Mouse (Mus musculus): ENCODE results near the gene C1qtnf6. TPM values are rescaled to one million over a fixed set of nuclear protein-coding genes. Genes with fewer than 3 reads are reported as not detected.
A peak's percentile ranks its signal among the peaks of the same experiment; 100 is the strongest.

Gene C1qtnf6
- polyA plus RNA-seq, 1 experiment from 2014 or later: 19.0 TPM

DNA sequence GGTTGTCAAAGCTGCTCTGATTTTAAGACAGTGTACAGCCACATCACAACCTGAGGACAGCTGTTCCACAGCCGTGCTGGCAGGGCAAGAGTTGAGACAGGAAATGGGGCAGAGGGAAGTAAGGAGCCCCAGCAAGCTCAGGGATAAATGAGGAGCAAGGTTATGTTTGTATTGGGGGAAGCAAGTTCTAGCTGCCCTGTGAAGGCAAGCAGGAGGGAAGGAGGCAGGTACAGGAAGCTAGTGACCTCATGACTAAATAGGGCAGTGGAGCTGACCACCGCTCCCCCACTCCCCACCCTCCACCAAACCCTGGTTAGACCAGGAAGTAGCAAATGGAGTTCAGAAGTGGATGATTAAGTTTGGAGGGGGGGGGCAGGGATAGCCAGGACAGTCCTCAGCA lies 50.2 kb downstream of the C1qtnf6 start:
- 43% methylated on average over 2 of the region's 2 CpGs for WGBS
- Histone ChIP-seq H3K36me3 (no peaks in the 10 kb centered on the region), H3K27me3 (ENCODE audit: insufficient read depth, poor library complexity, severe bottlenecking) (peaks cover 25% of the 10 kb centered on the region; the same call in 1 of the 2 replicates), H3K9me3 (no peaks in the 10 kb centered on the region), H3K27ac (peak overlapping the region; percentile 12; the same call in 1 of the 2 replicates), H3K4me1 (peaks cover 19% of the 10 kb centered on the region), H3K4me3 (no peak overlapping the region)
- DNase-seq (ENCODE audit: low spot score): no peak

DNA sequence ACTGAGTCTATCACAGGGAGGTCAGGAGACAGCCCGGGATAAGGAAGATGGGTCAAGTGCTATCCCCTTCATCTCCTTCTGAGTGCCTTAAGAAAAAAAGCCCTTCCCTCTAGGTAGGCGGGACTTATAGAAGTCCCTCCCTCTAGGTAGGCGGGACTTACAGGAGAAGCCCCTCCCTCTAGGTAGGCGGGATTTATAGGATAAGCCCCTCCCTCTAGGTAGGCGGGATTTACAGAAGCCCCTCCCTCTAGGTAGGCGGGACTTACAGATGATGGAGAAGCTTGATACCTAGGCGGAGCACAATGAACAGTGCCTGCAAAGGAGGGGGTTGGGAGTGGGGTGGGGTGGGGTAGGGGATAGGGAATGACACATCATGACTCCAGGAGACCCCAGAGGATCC lies 51.1 kb downstream of the C1qtnf6 start:
- Histone ChIP-seq H3K27me3 (ENCODE audit: insufficient read depth, poor library complexity, severe bottlenecking) (peaks cover 23% of the 10 kb centered on the region; the same call in 1 of the 2 replicates), H3K27ac (no peak overlapping the region), H3K4me1 (peaks cover 23% of the 10 kb centered on the region), H3K9me3 (no peaks in the 10 kb centered on the region), H3K4me3 (no peak overlapping the region), H3K36me3 (no peaks in the 10 kb centered on the region)
- DNase-seq (ENCODE audit: low spot score): no peak
- WGBS: 62% methylated on average over 7 of the region's 7 CpGs

DNA sequence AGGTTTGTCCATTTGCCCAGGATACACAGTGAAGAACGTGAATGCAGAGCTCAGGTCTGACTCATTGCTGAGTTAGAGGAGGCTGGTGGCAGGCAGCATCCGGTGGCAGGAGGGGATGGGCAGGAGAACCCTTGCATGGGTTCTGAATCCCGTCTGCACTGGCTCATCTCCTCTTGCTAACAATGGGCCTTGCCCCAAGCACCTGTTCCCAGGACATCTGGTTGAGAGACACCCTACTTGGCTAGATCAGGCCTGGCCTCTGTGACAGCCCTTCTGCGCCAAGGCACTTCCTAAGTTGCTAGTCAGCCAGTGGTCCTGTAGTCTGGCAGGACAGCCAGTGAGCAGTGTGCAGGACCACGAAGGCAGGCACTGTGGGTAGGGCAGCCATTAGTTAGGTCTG lies 51.7 kb downstream of the C1qtnf6 start:
- Histone ChIP-seq H3K4me3 (no peak overlapping the region), H3K4me1 (peaks cover 23% of the 10 kb centered on the region), H3K36me3 (no peaks in the 10 kb centered on the region), H3K27me3 (ENCODE audit: insufficient read depth, poor library complexity, severe bottlenecking) (peaks cover 20% of the 10 kb centered on the region; the same call in 1 of the 2 replicates), H3K9me3 (no peaks in the 10 kb centered on the region), H3K27ac (no peak overlapping the region)
- WGBS: 75% methylated on average over 5 of the region's 5 CpGs
- DNase-seq (ENCODE audit: low spot score): no peak

DNA sequence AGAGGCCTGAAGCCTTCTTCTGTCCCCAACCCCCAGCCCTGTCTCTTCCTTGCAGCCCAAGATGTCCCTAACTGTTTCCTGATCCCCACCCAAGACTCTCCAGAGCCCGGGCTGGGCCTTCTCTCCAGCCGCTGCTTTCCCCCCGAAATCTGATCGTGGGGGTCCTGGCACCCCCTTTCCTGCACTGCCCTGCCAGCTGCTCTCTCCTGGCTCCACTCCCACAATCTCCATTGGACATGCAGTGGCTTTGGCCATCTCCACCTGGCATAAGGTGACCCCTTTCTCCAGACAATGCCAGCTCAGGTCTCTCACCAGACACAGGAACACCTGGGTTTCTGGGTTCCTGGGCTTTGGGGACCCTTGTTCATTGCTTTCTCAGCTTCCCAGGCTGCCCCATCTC lies 53.1 kb downstream of the C1qtnf6 start:
- WGBS: 86% methylated on average over 4 of the region's 4 CpGs
- no peak for DNase-seq (ENCODE audit: low spot score)
- Histone ChIP-seq H3K27ac (no peak overlapping the region), H3K27me3 (ENCODE audit: insufficient read depth, poor library complexity, severe bottlenecking) (peaks cover 19% of the 10 kb centered on the region; the same call in 1 of the 2 replicates), H3K4me1 (peaks cover 23% of the 10 kb centered on the region), H3K36me3 (no peaks in the 10 kb centered on the region), H3K4me3 (no peak overlapping the region), H3K9me3 (no peaks in the 10 kb centered on the region)

DNA sequence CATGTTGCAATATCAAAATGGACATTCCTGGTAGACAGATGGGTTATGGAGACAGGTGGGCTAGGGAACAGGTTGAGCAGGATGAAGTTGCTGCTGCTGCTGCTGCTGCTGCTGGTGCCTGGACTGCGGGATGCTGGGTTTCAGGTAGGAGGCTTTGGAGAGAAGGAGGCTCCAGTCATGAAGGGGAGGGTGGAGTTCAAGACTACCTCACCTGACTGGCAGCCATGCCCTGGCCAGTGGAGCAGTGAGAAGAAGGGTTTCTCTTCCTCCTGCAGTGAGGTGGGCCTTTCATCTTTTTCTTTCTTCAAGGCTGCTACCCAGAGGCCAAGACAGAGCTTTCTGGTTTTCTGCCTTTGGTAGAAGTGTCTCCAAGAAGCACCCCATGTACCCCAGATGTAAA lies 54.3 kb downstream of the C1qtnf6 start:
- WGBS: 81% methylated on average over 1 of the region's 1 CpGs

DNA sequence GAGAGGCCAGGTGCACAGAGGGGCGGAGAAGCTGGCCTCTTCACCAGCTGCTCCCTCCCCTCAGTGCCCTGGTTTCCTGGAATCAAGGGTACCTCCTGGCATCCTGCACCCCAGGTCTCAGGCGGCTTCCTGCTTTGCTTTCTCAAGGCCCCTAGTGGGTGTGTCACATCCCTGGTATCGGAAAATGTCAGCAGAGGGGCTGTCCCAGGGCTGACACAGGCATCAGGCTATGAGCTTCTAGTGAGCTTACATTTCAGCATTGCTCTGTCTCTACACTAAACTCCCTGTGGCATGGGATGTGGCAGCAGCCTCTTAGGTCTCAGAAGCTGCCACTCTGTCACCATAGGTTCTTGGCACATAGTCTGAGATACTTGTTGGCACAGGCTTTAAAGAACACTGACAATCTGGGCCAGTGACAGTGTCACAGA lies 55.6 kb downstream of the C1qtnf6 start:
- DNase-seq (ENCODE audit: low spot score): no peak
- Histone ChIP-seq H3K9me3 (no peaks in the 10 kb centered on the region), H3K27ac (peak overlapping the region; percentile 38; the same call in 1 of the 2 replicates), H3K4me1 (peaks cover 23% of the 10 kb centered on the region), H3K4me3 (no peak overlapping the region), H3K36me3 (no peaks in the 10 kb centered on the region), H3K27me3 (ENCODE audit: insufficient read depth, poor library complexity, severe bottlenecking) (peaks cover 19% of the 10 kb centered on the region; the same call in 1 of the 2 replicates)
- 55% methylated on average over 3 of the region's 3 CpGs for WGBS

More for the DNA sequence above, 54.3 kb downstream of the C1qtnf6 start:
- H3K9me3 ChIP-seq: no peaks in the 10 kb centered on the region
- no peak for DNase-seq (ENCODE audit: low spot score)
- H3K4me3 ChIP-seq: no peak overlapping the region
- H3K36me3 ChIP-seq: no peaks in the 10 kb centered on the region
- H3K27me3 ChIP-seq (ENCODE audit: insufficient read depth, poor library complexity, severe bottlenecking): peaks cover 19% of the 10 kb centered on the region; the same call in 1 of the 2 replicates
- H3K4me1 ChIP-seq: peaks cover 26% of the 10 kb centered on the region
- H3K27ac ChIP-seq: no peak overlapping the region

DNA sequence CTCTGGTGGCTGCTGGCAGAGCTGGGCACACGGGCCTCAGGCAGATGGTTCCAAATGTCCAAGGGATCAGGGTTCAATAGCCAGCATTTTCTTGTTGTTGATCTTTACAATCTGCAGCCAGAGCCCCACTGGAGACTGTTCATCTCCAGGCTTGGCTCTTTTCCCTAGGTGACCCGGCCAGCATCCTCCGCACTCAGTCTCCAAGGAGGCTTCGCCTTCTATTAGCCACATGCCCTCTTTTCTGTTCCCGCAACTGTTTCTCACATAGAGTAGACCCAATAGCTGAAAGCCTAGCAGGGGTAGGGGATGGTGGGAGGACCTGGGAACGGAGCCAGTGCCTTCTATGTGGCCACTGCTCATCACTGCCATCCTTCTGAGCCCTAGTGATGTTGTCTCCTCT lies 57.8 kb downstream of the C1qtnf6 start:
- Histone ChIP-seq H3K4me1 (peaks cover 21% of the 10 kb centered on the region), H3K27me3 (ENCODE audit: insufficient read depth, poor library complexity, severe bottlenecking) (peaks cover 19% of the 10 kb centered on the region), H3K9me3 (no peaks in the 10 kb centered on the region), H3K4me3 (no peak overlapping the region), H3K36me3 (no peaks in the 10 kb centered on the region), H3K27ac (no peak overlapping the region)
- 77% methylated on average over 6 of the region's 6 CpGs for WGBS
- DNase-seq (ENCODE audit: low spot score): no peak

Other genes starting within 250 kb of the C1qtnf6 start
- gene Csf2rb2, start 225.7 kb downstream of the C1qtnf6 start, polyA plus RNA-seq (2016; fragmentation: Nextera tagmentation; extraction: Ambion mirVana): 0.75 and 1.5 TPM in 2 replicates
- gene Csf2rb, start 205.7 kb downstream of the C1qtnf6 start, polyA plus RNA-seq (2016; fragmentation: Nextera tagmentation; extraction: Ambion mirVana): 8.2 and 9.3 TPM in 2 replicates
- not detected in 2 replicates for gene Tex33, start 135.5 kb downstream of the C1qtnf6 start, polyA plus RNA-seq (2016; fragmentation: Nextera tagmentation; extraction: Ambion mirVana)
- gene Tst, start 125.5 kb downstream of the C1qtnf6 start, polyA plus RNA-seq (2016; fragmentation: Nextera tagmentation; extraction: Ambion mirVana): 9.5 and 25.6 TPM in 2 replicates
- gene Mpst, start 125.0 kb downstream of the C1qtnf6 start, polyA plus RNA-seq (2016; fragmentation: Nextera tagmentation; extraction: Ambion mirVana): 0.75 and 1.4 TPM in 2 replicates
- gene Kctd17, start 102.9 kb downstream of the C1qtnf6 start, polyA plus RNA-seq (2016; fragmentation: Nextera tagmentation; extraction: Ambion mirVana): 23.0 and 30.3 TPM in 2 replicates
- gene Tmprss6, start 62.8 kb downstream of the C1qtnf6 start, polyA plus RNA-seq (2016; fragmentation: Nextera tagmentation; extraction: Ambion mirVana): 0.06 and 1.7 TPM in 2 replicates
- gene Il2rb, start 36.1 kb downstream of the C1qtnf6 start, polyA plus RNA-seq (2016; fragmentation: Nextera tagmentation; extraction: Ambion mirVana): not detected in 2 replicates
- 0.12 TPM in 1 of 2 replicates, not detected in the other for gene Sstr3, start 13.3 kb upstream of the C1qtnf6 start, polyA plus RNA-seq (2016; fragmentation: Nextera tagmentation; extraction: Ambion mirVana)
- 5.9 and 13.0 TPM in 2 replicates for gene Rac2, start 41.4 kb upstream of the C1qtnf6 start, polyA plus RNA-seq (2016; fragmentation: Nextera tagmentation; extraction: Ambion mirVana)
- gene Cyth4, start 65.6 kb upstream of the C1qtnf6 start, polyA plus RNA-seq (2016; fragmentation: Nextera tagmentation; extraction: Ambion mirVana): 2.3 and 5.0 TPM in 2 replicates
- gene Elfn2, start 187.4 kb upstream of the C1qtnf6 start, polyA plus RNA-seq (2016; fragmentation: Nextera tagmentation; extraction: Ambion mirVana): 0.02 TPM in 1 of 2 replicates, not detected in the other
- gene Mfng, start 242.1 kb upstream of the C1qtnf6 start, polyA plus RNA-seq (2016; fragmentation: Nextera tagmentation; extraction: Ambion mirVana): 5.5 and 10.3 TPM in 2 replicates

Measured in heart, embryonic 10.5 days (tissue).